Mouse (Mus musculus) limb, embryonic 14.5 days (tissue): Measurements from ENCODE around the gene Agtrap. TPM values are rescaled to one million over a fixed set of nuclear protein-coding genes. Genes with fewer than 3 reads are reported as not detected.

ENCODE experiments used
- ATAC-seq: fragments of 200-750 bp; cut with Nextera tagmentation; 2 replicates; pipeline ENCODE4 v1.8.0; 2017; ENCODE audit warnings: low read depth, moderate number of reproducible peaks, moderate TSS enrichment; ENCODE audit not compliant: low FRiP score
- DNase-seq: peaks from one replicate; pipeline ENCODE4 v3.0.0-alpha.2; 2015; ENCODE audit warnings: low spot score
- H3K27ac ChIP-seq: fragments of 300-500 bp; sonication (generic); replicated peaks from 2 replicates; pipeline ENCODE4 v1.5.1; 2014; ENCODE audit warnings: low read depth, mild to moderate bottlenecking, low read length, moderate library complexity, mixed read lengths
- H3K27me3 ChIP-seq: fragments of 300-500 bp; sonication (generic); 2 replicates; pipeline ENCODE4 v1.6.1; 2014; ENCODE audit warnings: low read length, mixed read lengths; ENCODE audit not compliant: control insufficient read depth, insufficient read depth
- H3K36me3 ChIP-seq: fragments of 300-500 bp; sonication (generic); 2 replicates; pipeline ENCODE4 v1.6.1; 2014; ENCODE audit warnings: mild to moderate bottlenecking, low read length, moderate library complexity, mixed read lengths; ENCODE audit not compliant: control insufficient read depth, insufficient read depth
- H3K4me1 ChIP-seq: fragments of 300-500 bp; sonication (generic); 2 replicates; pipeline ENCODE4 v1.6.1; 2014; ENCODE audit warnings: antibody characterized with exemption, low read length, mixed read lengths; ENCODE audit not compliant: control insufficient read depth, insufficient read depth
- H3K4me2 ChIP-seq: fragments of 300-500 bp; sonication (generic); replicated peaks from 2 replicates; pipeline ENCODE4 v1.6.1; 2014; ENCODE audit warnings: low read depth, mild to moderate bottlenecking, low read length, moderate library complexity; ENCODE audit not compliant: severe bottlenecking
- H3K4me3 ChIP-seq: fragments of 300-500 bp; sonication (generic); replicated peaks from 2 replicates; pipeline ENCODE4 v1.5.1; 2014; ENCODE audit warnings: low read length
- H3K9ac ChIP-seq: fragments of 300-500 bp; sonication (generic); 2 replicates; pipeline ENCODE4 v1.6.1; 2014; ENCODE audit warnings: mild to moderate bottlenecking, low read depth, low read length, moderate library complexity; ENCODE audit not compliant: severe bottlenecking
- H3K9me3 ChIP-seq: fragments of 300-500 bp; sonication (generic); 2 replicates; pipeline ENCODE4 v1.6.1; 2016; ENCODE audit warnings: low read length; ENCODE audit not compliant: control insufficient read depth
- POLR2A ChIP-seq: fragments of 200-500 bp; IDR thresholded peaks from 2 replicates; pipeline ENCODE4 v1.8.0; 2012; ENCODE audit warnings: inconsistent platforms, mild to moderate bottlenecking, moderate library complexity, borderline replicate concordance; ENCODE audit not compliant: insufficient read depth, insufficient read length; ENCODE audit errors: extremely low read depth
- WGBS: fragments of 180-500 bp; shearing (Covaris S2); extraction: QIAGEN DNeasy Blood & Tissue Kit; methylation state at CpG from one replicate; pipeline ENCODE4 v1.1.7; 2014; 5-methylcytosine and 5-hydroxymethylcytosine counted together
- polyA plus RNA-seq, 2 experiments: library from polyadenylated mRNA; depleted of rRNA in 1 of 2; stranded (reverse) in 1 of 2; unstranded in 1 of 2; fragments of >200 nt; fragmentation: Nextera tagmentation in 1 of 2; extraction: Ambion mirVana in 1 of 2; gene quantifications; 2 replicates each; pipeline versions ENCODE4 v1.2.1 to v1.2.3; 2012 to 2014

The Agtrap gene
- polyA plus RNA-seq, 2 experiments = 11.0 to 17.6 TPM

- H3K27me3 ChIP-seq = no peaks in the 10 kb centered on the region
- peaks cover 32% of the 10 kb centered on the region for H3K36me3 ChIP-seq
- ATAC-seq (no peak), DNase-seq (no peak)
- peak overlapping the region; percentile 59 for H3K9ac ChIP-seq
- no peak for TF ChIP-seq POLR2A
- H3K4me1 ChIP-seq = peaks cover 31% of the 10 kb centered on the region
- H3K27ac ChIP-seq = peak overlapping the region; percentile 78
- 20% methylated on average over 19 of the region's 19 CpGs for WGBS
- H3K4me3 ChIP-seq = peak overlapping the region; percentile 80
- no peaks in the 10 kb centered on the region for H3K9me3 ChIP-seq
- H3K4me2 ChIP-seq = peak overlapping the region; percentile 68
Observed at GRCm38 (mm10) chr4:148039254-148040028, 48.4 kb downstream of the Agtrap start.

- ATAC-seq = peak; percentile 95
- WGBS = under 1% methylated on average over 44 of the region's 54 CpGs
- peak within 1 kb of the TSS; percentile 73 for H3K9ac ChIP-seq
Observed at GRCm38 (mm10) chr4:148038600-148039253, 49.1 kb downstream of the Agtrap start, which contains the start of the genes Clcn6 and Mthfr. Gene Clcn6 (minus strand): TSS chr4:148038821. Gene Mthfr (plus strand): TSS chr4:148039077.

GRCm38 (mm10) chr4:148038079-148038599 lies 49.7 kb downstream of the Agtrap start:
- WGBS = 11% methylated on average over 21 of the region's 26 CpGs
- no peak for ATAC-seq
- H3K4me3 ChIP-seq = peak overlapping the region; percentile 80
- peak overlapping the region; percentile 73 for H3K9ac ChIP-seq
- no peak for DNase-seq
- H3K4me2 ChIP-seq = peak overlapping the region; percentile 59
- no peaks in the 10 kb centered on the region for H3K9me3 ChIP-seq
- TF ChIP-seq POLR2A = no peak
- no peaks in the 10 kb centered on the region for H3K27me3 ChIP-seq
- peaks cover 31% of the 10 kb centered on the region for H3K4me1 ChIP-seq
- H3K27ac ChIP-seq = peak overlapping the region; percentile 65
- H3K36me3 ChIP-seq = peaks cover 33% of the 10 kb centered on the region

More at GRCm38 (mm10) chr4:148038600-148039253, 49.1 kb downstream of the Agtrap start, which contains the start of the genes Clcn6 and Mthfr:
- H3K36me3 ChIP-seq = peaks cover 32% of the 10 kb centered on the region
- DNase-seq = peak; percentile 98
- peak within 1 kb of the TSS; percentile 78 for H3K27ac ChIP-seq
- 0 out of 2 replicates have a peak, but pooled peaks have one; percentile 40 for TF ChIP-seq POLR2A
- no peaks in the 10 kb centered on the region for H3K9me3 ChIP-seq
- peak within 1 kb of the TSS; percentile 80 for H3K4me3 ChIP-seq
- peaks cover 31% of the 10 kb centered on the region for H3K4me1 ChIP-seq
- no peaks in the 10 kb centered on the region for H3K27me3 ChIP-seq
- H3K4me2 ChIP-seq = peak within 1 kb of the TSS; percentile 68

- H3K9me3 ChIP-seq = no peaks in the 10 kb centered on the region
- no peak overlapping the region for H3K9ac ChIP-seq
- H3K4me2 ChIP-seq = no peak overlapping the region
- no peak for TF ChIP-seq POLR2A
- no peak overlapping the region for H3K4me3 ChIP-seq
- peaks cover 39% of the 10 kb centered on the region for H3K36me3 ChIP-seq
- H3K4me1 ChIP-seq = peaks cover 20% of the 10 kb centered on the region
- H3K27me3 ChIP-seq = no peaks in the 10 kb centered on the region
- no peak for DNase-seq
- H3K27ac ChIP-seq = no peak overlapping the region
- WGBS = 94% methylated on average over 3 of the region's 3 CpGs
- no peak for ATAC-seq
Observed at GRCm38 (mm10) chr4:148035440-148035839, 52.4 kb downstream of the Agtrap start.

GRCm38 (mm10) chr4:148033858-148034410 lies 53.9 kb downstream of the Agtrap start:
- Histone ChIP-seq H3K4me1 (peaks cover 7% of the 10 kb centered on the region), H3K9me3 (no peaks in the 10 kb centered on the region), H3K36me3 (peaks cover 46% of the 10 kb centered on the region), H3K9ac (no peak overlapping the region), H3K27ac (no peak overlapping the region), H3K4me2 (no peak overlapping the region), H3K27me3 (no peaks in the 10 kb centered on the region), H3K4me3 (no peak overlapping the region)
- DNase-seq (no peak), ATAC-seq (no peak)
- TF ChIP-seq POLR2A = no peak
- WGBS = 84% methylated on average over 7 of the region's 7 CpGs
